Mouse (Mus musculus) testis, adult 2 months (tissue): ENCODE measurements around the gene Tbc1d1.

Experiments
- CTCF ChIP-seq: fragments of 200-500 bp; IDR thresholded peaks from 2 replicates; pipeline ENCODE4 v1.5.1; 2012; ENCODE audit warnings: low read depth, mild to moderate bottlenecking, inconsistent platforms, low read length, moderate library complexity; ENCODE audit not compliant: control insufficient read depth, insufficient read depth, insufficient replicate concordance
- POLR2A ChIP-seq: fragments of 200-500 bp; IDR thresholded peaks from 2 replicates; pipeline ENCODE4 v1.6.1; 2012; ENCODE audit warnings: low read depth, mild to moderate bottlenecking, inconsistent platforms, low read length, moderate library complexity; ENCODE audit not compliant: control insufficient read depth

DNA sequence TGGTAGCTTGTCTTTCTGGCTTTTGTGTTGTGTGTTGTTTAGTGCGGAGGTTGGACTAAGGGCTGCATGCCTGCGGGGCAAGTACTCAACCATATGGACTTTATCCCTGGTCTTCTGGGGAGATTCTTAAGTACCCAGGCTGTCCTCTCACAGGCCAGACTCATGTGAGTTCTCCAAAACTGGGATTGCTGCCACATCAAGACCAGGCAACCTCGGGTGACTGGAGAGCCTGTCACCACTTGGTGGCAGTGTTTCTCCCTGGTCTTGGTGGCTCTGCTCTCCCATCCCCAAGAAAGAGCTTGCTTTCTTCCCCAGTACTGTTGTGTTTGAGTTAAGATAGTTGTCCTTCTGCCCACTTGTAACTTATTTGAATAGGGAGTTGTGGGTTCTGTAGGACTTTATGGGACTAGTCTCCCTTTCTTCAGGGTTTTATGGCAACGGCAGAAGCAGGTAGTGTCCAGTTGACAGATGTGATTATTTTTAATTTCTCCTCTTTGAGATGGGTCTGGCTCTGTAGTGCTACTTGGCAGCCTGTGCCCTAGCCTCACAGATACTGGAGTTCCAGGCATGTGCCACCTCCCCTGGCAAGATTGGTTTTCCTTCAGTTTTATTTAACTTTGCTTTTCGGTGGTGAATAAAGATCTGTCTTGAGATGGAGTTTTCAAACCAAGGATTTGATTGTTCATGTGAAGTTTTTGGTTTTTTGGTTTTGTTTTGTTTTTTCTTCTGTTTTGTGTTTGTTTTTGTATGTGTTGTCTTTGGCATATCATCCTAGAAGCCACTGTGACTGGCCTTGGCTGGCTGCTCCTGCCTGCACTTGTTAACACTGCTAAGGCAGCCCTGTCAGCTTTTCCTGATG, 133.3 kb downstream of the Tbc1d1 start:
- TF ChIP-seq CTCF, result peak; percentile 72; the same call in 1 of the 2 replicates
- TF ChIP-seq POLR2A, result no peak
